Mouse (Mus musculus) testis, adult 2 months (tissue): ENCODE results near the gene Entpd1.

Experiments
- CTCF ChIP-seq: fragments of 200-500 bp; IDR thresholded peaks from 2 replicates; pipeline ENCODE4 v1.5.1; 2012; ENCODE audit warnings: low read depth, mild to moderate bottlenecking, inconsistent platforms, low read length, moderate library complexity; ENCODE audit not compliant: control insufficient read depth, insufficient read depth, insufficient replicate concordance
- POLR2A ChIP-seq: fragments of 200-500 bp; IDR thresholded peaks from 2 replicates; pipeline ENCODE4 v1.6.1; 2012; ENCODE audit warnings: low read depth, mild to moderate bottlenecking, inconsistent platforms, low read length, moderate library complexity; ENCODE audit not compliant: control insufficient read depth

DNA sequence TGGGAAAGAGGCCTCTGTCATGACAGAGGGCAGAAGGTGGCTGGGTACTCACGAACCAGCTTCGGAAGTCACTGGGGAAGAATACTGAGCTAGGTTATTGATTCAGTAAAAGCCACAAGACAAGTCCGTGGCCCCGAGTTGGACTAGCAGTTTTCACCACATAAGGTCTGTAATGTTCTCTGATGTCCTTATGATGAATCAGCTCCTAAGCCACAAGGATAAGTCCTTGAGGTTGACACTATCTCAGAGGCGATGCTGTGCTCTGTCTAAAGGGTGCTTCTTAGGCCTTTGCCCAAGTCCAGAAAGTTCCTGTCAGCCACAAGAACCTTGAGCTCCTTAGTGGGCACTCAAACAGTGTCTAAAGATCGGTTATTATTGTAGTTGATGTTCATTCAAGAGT is 49.7 kb downstream of the Entpd1 start:
- TF ChIP-seq POLR2A, result no peak
- TF ChIP-seq CTCF, result no peak
